Mouse (Mus musculus) neural tube, embryonic 14.5 days (tissue): ENCODE data around the gene Cobl. TPM values are rescaled to one million over a fixed set of nuclear protein-coding genes. Genes with fewer than 3 reads are reported as not detected.

Source experiments
- ATAC-seq: fragments of 200-750 bp; cut with Nextera tagmentation; 2 replicates; pipeline ENCODE4 v1.8.0; 2017; ENCODE audit warnings: low read depth, mild to moderate bottlenecking, moderate TSS enrichment, moderate library complexity
- H3K27ac ChIP-seq: fragments of 300-500 bp; sonication (generic); 2 replicates; pipeline ENCODE4 v1.5.1; 2014; ENCODE audit warnings: low read depth, mild to moderate bottlenecking, control low read depth, low read length, moderate library complexity, mixed read lengths
- H3K27me3 ChIP-seq: fragments of 300-500 bp; sonication (generic); 2 replicates; pipeline ENCODE4 v1.6.1; 2014; ENCODE audit warnings: low read length; ENCODE audit not compliant: control insufficient read depth, insufficient read depth
- H3K36me3 ChIP-seq: fragments of 300-500 bp; sonication (generic); 2 replicates; pipeline ENCODE4 v1.6.1; 2014; ENCODE audit warnings: low read length, mixed read lengths; ENCODE audit not compliant: control insufficient read depth, insufficient read depth
- H3K4me1 ChIP-seq: fragments of 300-500 bp; sonication (generic); 2 replicates; pipeline ENCODE4 v1.6.1; 2014; ENCODE audit warnings: low read length; ENCODE audit not compliant: control insufficient read depth, insufficient read depth
- H3K4me2 ChIP-seq: fragments of 300-500 bp; sonication (generic); 2 replicates; pipeline ENCODE4 v1.6.1; 2014; ENCODE audit warnings: mild to moderate bottlenecking, low read depth, low read length, control low read depth
- H3K4me3 ChIP-seq: fragments of 300-500 bp; sonication (generic); 2 replicates; pipeline ENCODE4 v1.5.1; 2014; ENCODE audit warnings: low read depth, low read length, control low read depth, mixed read lengths
- H3K9ac ChIP-seq: fragments of 300-500 bp; sonication (generic); replicated peaks from 2 replicates; pipeline ENCODE4 v1.6.1; 2014; ENCODE audit warnings: low read depth, mild to moderate bottlenecking, control low read depth, low read length, mixed read lengths
- H3K9me3 ChIP-seq: fragments of 300-500 bp; sonication (generic); 2 replicates; pipeline ENCODE4 v1.6.1; 2016; ENCODE audit warnings: low read length; ENCODE audit not compliant: control insufficient read depth
- WGBS: fragments of 180-500 bp; shearing (Covaris S2); extraction: QIAGEN DNeasy Blood & Tissue Kit; methylation state at CpG from one replicate; pipeline ENCODE4 v1.1.7; 2014; 5-methylcytosine and 5-hydroxymethylcytosine counted together
- polyA plus RNA-seq: library from polyadenylated mRNA; unstranded; fragments of >200 nt; fragmentation: Nextera tagmentation; extraction: Ambion mirVana; gene quantifications from 2 replicates; pipeline ENCODE4 v1.2.1, GENCODE M21; 2014

Gene Cobl
- polyA plus RNA-seq, 1 experiment from 2014 or later, result 16.3 TPM

- H3K9ac ChIP-seq, result no peak overlapping the region
- H3K27me3 ChIP-seq, result no peaks in the 10 kb centered on the region
- no peak overlapping the region for H3K27ac ChIP-seq
- ATAC-seq, result no peak
- no peak overlapping the region for H3K4me2 ChIP-seq
- H3K4me3 ChIP-seq, result no peak overlapping the region
- H3K36me3 ChIP-seq, result no peaks in the 10 kb centered on the region
- H3K4me1 ChIP-seq, result no peaks in the 10 kb centered on the region
- 80% methylated on average over 5 of the region's 5 CpGs for WGBS
- no peaks in the 10 kb centered on the region for H3K9me3 ChIP-seq
These were observed 9.0 kb upstream of the Cobl start for GRCm38 (mm10) chr11:12473625-12474298.

- H3K4me3 ChIP-seq, result no peak overlapping the region
- peaks cover 5% of the 10 kb centered on the region; the same call in 1 of the 2 replicates for H3K27me3 ChIP-seq
- H3K27ac ChIP-seq, result no peak overlapping the region
- no peak for ATAC-seq
- 84% methylated on average over 1 of the region's 1 CpGs for WGBS
- H3K36me3 ChIP-seq, result no peaks in the 10 kb centered on the region
- H3K9ac ChIP-seq, result no peak overlapping the region
- no peak overlapping the region for H3K4me2 ChIP-seq
- H3K9me3 ChIP-seq, result no peaks in the 10 kb centered on the region
- H3K4me1 ChIP-seq, result no peaks in the 10 kb centered on the region
These were observed 4.9 kb upstream of the Cobl start for GRCm38 (mm10) chr11:12469638-12470037.

- ATAC-seq, result no peak
These were observed 3.9 kb upstream of the Cobl start for GRCm38 (mm10) chr11:12468661-12469060.

DNA sequence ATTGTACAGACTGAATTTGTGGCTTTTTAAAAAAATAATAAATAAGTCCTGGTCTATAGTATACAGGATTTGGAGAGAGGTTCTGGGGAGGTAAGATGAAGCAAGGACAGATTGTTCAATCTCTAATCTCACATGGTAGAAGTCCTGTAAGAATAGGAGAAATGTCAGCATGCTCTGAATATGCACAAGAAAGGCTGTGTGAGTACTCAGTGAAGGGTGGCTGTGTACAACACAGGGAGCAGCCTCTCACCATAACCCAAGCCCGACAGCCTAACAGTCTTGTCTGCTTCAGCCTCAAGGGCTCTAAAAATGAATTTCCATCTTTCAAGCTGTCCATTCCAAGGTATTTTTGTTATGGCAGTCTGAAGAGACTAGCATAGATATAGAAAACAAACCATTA, 3.1 kb upstream of the Cobl start:
- H3K27me3 ChIP-seq, result peaks cover 12% of the 10 kb centered on the region; the same call in 1 of the 2 replicates
- H3K4me3 ChIP-seq, result no peak overlapping the region
- H3K9me3 ChIP-seq, result no peaks in the 10 kb centered on the region
- WGBS, result 95% methylated on average over 1 of the region's 1 CpGs
- no peaks in the 10 kb centered on the region for H3K36me3 ChIP-seq
- H3K4me2 ChIP-seq, result no peak overlapping the region
- H3K27ac ChIP-seq, result no peak overlapping the region
- H3K9ac ChIP-seq, result no peak overlapping the region
- ATAC-seq, result no peak
- no peaks in the 10 kb centered on the region for H3K4me1 ChIP-seq

More at GRCm38 (mm10) chr11:12468661-12469060, 3.9 kb upstream of the Cobl start:
- Histone ChIP-seq H3K4me1 (no peaks in the 10 kb centered on the region), H3K27me3 (peaks cover 12% of the 10 kb centered on the region; the same call in 1 of the 2 replicates), H3K4me3 (no peak overlapping the region), H3K9ac (no peak overlapping the region), H3K4me2 (no peak overlapping the region), H3K36me3 (no peaks in the 10 kb centered on the region), H3K27ac (no peak overlapping the region), H3K9me3 (no peaks in the 10 kb centered on the region)
- WGBS, result 77% methylated on average over 2 of the region's 2 CpGs

GRCm38 (mm10) chr11:12467217-12467616, 2.5 kb upstream of the Cobl start:
- Histone ChIP-seq H3K4me3 (no peak overlapping the region), H3K4me2 (no peak overlapping the region), H3K27ac (no peak overlapping the region), H3K36me3 (no peaks in the 10 kb centered on the region), H3K4me1 (no peaks in the 10 kb centered on the region), H3K9me3 (no peaks in the 10 kb centered on the region), H3K27me3 (peaks cover 12% of the 10 kb centered on the region; the same call in 1 of the 2 replicates), H3K9ac (no peak overlapping the region)
- no peak for ATAC-seq
- 84% methylated on average over 2 of the region's 2 CpGs for WGBS

- no peaks in the 10 kb centered on the region for H3K4me1 ChIP-seq
- ATAC-seq, result no peak
- no peak overlapping the region for H3K9ac ChIP-seq
- no peaks in the 10 kb centered on the region for H3K36me3 ChIP-seq
- H3K9me3 ChIP-seq, result no peaks in the 10 kb centered on the region
- 88% methylated on average over 1 of the region's 1 CpGs for WGBS
- H3K27me3 ChIP-seq, result peaks cover 12% of the 10 kb centered on the region; the same call in 1 of the 2 replicates
- H3K4me3 ChIP-seq, result no peak overlapping the region
- H3K4me2 ChIP-seq, result no peak overlapping the region
- H3K27ac ChIP-seq, result no peak overlapping the region
These were observed 1.8 kb upstream of the Cobl start for GRCm38 (mm10) chr11:12466606-12467005.

DNA sequence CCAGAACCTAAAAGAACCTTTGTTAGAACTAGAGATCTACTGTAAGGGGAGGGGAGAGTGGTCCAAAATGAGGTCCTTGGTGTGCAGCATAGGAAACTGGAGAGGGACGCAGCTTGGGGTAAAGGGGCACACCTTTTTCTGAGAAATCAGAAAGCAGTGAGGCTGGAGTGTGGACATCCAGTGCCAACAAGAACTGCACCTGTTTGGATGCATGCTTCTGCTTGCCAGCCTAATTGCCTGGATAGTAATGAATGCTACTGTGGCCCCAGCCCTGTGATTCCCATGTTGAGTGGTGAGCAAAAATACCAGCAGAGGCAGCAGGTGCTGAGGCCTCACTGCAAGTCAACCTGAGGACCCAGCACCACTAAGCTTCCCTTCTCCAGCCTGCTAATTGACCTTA, 469 bp upstream of the Cobl start:
- Histone ChIP-seq H3K27me3 (peaks cover 12% of the 10 kb centered on the region; the same call in 1 of the 2 replicates), H3K9ac (peak overlapping the region; percentile 67), H3K4me2 (peak overlapping the region; percentile 93), H3K4me3 (peak overlapping the region; percentile 65), H3K9me3 (no peaks in the 10 kb centered on the region), H3K36me3 (no peaks in the 10 kb centered on the region), H3K27ac (no peak overlapping the region), H3K4me1 (no peaks in the 10 kb centered on the region)
- 52% methylated on average over 1 of the region's 1 CpGs for WGBS
- 0 out of 2 replicates have a peak, but pooled peaks have one; percentile 2 for ATAC-seq

DNA sequence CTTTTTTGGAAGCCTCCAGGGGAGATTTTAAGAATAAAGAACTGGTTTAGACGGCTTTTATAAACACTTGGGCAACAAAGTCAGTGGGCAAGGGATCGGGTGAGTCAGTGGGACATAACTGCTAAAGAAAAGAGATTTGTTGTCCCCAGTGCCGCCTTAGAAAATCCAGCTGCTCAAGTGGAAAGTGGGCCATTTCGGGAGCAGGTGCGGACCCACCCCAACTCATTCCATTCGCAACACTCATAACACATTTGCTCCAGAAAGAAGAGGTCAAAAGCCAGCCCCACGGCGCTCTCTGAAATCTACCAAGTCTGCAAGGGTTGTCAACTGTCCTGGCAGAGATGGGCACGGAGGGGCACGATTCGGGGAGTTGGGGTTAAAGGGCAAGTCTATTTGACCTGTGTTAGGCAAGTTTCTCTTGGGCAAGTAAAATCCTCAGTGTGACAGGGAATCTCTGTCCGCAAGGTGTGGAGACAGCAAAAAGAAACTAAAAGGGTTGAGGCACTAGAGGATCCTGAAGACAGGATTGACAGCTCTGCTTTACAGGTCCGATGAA, 1.1 kb downstream of the Cobl start:
- Histone ChIP-seq H3K9ac (peak overlapping the region; percentile 67; the same call in 1 of the 2 replicates), H3K27me3 (peaks cover 12% of the 10 kb centered on the region; the same call in 1 of the 2 replicates), H3K4me1 (no peaks in the 10 kb centered on the region), H3K4me2 (peak overlapping the region; percentile 93), H3K9me3 (no peaks in the 10 kb centered on the region), H3K27ac (no peak overlapping the region), H3K4me3 (peak overlapping the region; percentile 65), H3K36me3 (no peaks in the 10 kb centered on the region)
- 62% methylated on average over 13 of the region's 13 CpGs for WGBS
- no peak for ATAC-seq

- Histone ChIP-seq H3K4me2 (no peak overlapping the region), H3K27me3 (peaks cover 9% of the 10 kb centered on the region; the same call in 1 of the 2 replicates), H3K36me3 (no peaks in the 10 kb centered on the region), H3K4me3 (no peak overlapping the region), H3K4me1 (no peaks in the 10 kb centered on the region), H3K27ac (no peak overlapping the region), H3K9ac (no peak overlapping the region), H3K9me3 (no peaks in the 10 kb centered on the region)
- 72% methylated on average over 7 of the region's 7 CpGs for WGBS
- no peak for ATAC-seq
These were observed 4.8 kb downstream of the Cobl start for GRCm38 (mm10) chr11:12459781-12460581.
